Mouse (Mus musculus): Measurements from ENCODE around the gene Slc44a5. TPM values are rescaled to one million over a fixed set of nuclear protein-coding genes. Genes with fewer than 3 reads are reported as not detected.
"Not testable (repeated sequence)": the region's sequence is repeated elsewhere in the genome, so short reads cannot be mapped to it uniquely, and the experiment has no call there.

Slc44a5 gene
- total RNA-seq, 2 experiments from 2014 or later, result not detected

DNA sequence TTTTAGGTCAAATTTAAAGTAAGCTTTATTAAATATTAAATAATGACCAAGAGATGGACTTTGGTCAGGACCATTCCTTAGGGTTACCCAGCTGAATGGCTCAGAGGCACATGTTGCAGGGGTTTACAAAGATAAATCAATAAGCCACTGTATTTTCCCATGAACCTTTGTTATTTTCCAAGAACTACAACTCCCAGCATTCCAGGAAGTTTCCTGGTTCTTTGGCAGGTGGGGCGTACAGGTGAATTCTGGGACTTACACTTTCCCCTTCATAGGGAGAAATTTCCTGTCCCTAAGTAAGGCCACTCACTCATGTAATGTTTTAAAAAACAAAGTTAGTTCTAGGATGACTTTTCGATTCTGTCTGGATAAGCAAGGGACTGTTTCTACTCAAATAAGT lies 235.2 kb downstream of the Slc44a5 start:
- ATAC-seq (replicated peaks; ENCODE audit: low FRiP score, poor library complexity, severe bottlenecking), result no peak

DNA sequence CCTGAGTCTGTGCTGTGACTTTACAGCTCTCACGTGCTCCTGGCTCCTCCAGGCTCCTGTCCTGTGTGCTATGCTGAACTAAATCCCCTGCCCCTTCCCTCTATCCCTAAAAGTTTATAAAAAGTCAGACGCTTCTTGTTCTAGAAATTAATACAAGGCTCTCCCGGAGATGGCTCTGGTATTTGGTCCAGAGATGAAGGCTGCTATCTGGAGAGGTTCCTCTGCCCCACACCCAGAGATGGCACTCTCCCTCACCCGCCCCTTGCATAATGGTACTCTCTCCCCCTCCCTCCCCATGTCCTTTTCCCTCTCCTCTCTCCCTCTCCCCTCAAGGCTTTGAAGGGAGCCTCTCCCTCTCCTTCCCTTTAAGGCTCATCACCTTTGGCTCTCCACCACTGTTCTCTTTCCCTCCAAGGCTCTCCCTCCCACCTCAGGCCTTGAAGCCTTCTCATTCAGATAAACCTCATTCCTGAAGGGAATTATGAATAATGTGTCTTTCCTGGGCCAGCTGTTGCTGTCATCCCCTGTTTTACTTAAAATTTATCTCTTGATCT lies 236.0 kb downstream of the Slc44a5 start:
- no peak for ATAC-seq (replicated peaks; ENCODE audit: low FRiP score, poor library complexity, severe bottlenecking)

DNA sequence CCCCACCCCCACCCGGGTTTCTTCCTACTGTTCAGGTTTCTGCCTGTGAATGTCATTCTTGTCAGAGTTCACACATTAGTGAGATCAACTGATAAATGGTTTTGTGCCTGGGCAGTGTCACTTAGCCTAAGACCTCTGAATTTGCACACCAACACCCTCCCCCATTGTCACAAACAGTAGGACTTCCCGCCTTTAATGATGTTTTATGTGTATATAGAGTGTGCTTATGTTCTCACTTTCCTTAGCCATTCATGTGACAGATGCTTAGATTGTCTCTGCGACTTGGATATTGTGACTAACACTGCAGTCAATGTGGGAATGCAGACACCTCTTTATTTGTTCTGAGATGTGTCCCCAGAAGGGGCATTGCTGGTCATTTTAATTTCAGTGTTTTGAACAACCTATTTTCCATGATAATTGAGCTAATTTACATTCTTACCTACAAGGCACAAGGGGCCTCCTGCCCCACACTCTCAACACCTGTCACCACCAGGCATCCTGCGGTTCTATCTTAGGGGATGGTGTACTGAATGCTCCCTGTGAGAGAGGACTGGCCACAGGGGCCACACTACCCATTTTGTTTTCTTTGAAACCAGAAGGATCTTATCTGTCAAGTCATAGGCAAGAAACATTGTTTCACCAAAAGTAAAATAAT lies 236.7 kb downstream of the Slc44a5 start:
- ATAC-seq (replicated peaks; ENCODE audit: low FRiP score, poor library complexity, severe bottlenecking), result no peak

DNA sequence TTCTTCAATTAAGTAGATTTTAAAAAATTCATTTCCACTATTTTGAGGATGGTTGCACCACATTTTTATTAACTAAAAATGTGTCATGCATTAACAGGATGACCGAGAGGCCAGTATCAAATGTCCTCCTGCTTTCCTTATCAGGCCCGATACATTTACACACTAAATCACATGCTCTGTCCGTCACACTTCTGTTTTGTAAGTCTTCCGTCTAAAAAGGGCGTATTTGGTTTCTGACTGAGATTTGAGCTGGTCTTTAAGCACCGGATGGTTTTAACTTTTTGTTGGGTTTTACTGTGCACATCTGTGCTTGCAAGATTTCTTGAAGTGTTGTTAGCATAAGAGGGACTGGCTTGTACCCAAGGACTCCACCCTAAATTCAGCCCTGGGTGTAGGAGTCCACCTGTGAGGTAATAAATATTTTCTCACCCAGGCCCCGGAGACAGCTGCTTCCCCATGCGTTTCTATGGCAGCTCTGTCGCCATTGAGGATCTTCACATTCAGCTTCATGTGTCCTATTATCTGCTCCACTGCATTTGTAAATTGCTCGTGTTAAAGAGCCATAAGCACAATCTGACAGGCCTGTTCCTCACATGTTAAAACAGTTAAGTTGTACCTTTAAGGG lies 237.3 kb downstream of the Slc44a5 start:
- no peak for ATAC-seq (replicated peaks; ENCODE audit: low FRiP score, poor library complexity, severe bottlenecking)

DNA sequence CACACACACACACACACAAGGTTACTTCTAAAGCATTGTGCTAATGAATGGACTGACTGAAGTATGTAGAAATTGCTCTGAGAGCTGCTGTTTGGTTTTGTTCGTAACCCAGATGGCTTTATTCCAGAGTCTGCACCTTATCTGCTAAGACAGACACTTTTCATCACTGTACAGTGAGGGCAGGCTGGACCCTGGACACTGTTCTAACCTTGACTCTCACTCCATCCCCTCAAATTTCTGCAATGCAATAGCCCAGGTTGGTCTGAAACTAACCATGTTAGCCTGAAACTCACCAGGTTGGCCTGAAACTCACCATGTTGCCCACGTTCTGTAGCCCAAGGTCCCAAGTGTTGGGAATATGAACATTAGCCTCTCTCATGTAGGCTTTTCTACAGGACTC lies 239.3 kb downstream of the Slc44a5 start:
- ATAC-seq (replicated peaks; ENCODE audit: low FRiP score, poor library complexity, severe bottlenecking), result 0 out of 2 replicates have a peak, but pooled peaks have one; percentile 52

DNA sequence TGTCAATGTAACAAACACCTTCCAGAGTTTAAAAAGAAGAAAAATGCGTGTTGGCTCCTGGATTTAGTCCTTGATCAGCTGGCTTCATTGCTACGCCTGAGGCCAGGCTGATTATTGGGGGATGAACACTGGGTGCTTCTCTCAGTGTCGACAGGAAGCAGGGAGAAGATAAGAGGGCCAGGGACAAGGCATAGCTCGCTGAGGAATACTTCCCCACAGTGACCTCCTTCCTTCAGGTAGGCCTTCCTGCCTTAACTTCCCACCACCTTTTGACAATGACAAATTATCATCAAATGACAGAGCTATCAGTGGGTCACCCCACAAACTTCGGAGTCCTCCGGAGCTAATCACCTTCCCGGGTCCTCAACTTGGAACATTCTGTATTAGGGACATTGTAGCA lies 242.1 kb downstream of the Slc44a5 start:
- ATAC-seq (replicated peaks; ENCODE audit: low FRiP score, poor library complexity, severe bottlenecking), result no peak

DNA sequence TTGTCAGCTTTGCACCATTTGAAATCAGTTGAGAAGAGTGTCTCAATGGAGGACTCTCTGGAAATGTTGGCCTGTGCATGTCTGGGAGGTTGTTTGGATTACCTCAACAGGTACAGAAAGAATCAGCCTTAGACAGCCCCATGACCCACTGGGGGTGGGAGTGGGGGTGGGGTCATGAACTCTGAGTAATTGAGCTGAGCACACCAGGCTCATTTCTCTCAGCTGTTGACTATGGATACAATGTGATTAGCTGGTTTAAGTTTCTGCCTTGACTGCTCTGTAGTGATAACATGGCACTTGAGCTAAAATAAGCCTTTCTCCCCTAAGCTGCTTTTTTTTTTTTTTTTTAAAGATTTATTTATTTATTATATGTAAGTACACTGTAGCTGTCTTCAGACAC lies 242.5 kb downstream of the Slc44a5 start:
- ATAC-seq (replicated peaks; ENCODE audit: low FRiP score, poor library complexity, severe bottlenecking), result no peak

DNA sequence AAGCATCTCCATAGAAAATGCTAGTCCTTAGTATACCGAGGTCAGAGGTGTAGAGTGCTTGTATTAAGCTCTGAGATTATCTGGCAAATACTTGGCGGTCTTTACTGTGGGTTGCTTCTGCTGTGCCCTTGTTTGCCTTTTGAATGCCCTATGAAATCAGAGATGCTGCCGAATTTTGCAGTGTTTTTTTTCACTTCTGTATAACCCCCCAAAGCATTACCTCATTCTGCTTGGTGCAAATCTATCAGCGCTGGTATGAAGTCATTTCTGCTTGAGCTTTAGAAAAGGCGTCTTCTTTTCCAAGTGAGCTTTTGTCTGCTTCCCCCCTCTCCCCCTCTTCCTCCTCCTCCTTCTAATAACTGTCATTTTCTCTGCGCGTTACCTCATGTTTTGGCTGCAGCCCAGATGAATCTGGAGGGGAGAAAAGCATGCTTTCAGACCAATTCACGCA lies 248.9 kb downstream of the Slc44a5 start:
- no peak for ATAC-seq (replicated peaks; ENCODE audit: low FRiP score, poor library complexity, severe bottlenecking)

DNA sequence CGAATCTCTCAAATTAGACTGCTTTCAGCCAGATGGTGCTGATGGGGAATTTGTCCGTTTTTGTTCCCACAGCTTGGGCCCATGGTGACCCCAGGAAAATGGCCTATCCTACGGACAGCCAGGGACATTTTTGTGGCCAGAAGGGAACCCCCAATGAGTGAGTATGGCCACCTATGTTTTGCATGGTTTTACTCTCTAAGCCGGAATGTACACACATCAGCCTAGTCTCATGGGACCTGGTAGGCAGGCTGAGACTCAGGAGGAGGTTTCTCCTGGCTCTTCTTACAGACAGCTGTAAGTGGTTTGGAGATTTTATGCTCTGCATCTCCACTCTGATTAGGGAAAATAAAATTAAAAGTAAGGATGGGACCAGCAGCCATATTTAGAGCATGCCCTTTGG lies 249.5 kb downstream of the Slc44a5 start:
- ATAC-seq (replicated peaks; ENCODE audit: low FRiP score, poor library complexity, severe bottlenecking), result no peak

DNA sequence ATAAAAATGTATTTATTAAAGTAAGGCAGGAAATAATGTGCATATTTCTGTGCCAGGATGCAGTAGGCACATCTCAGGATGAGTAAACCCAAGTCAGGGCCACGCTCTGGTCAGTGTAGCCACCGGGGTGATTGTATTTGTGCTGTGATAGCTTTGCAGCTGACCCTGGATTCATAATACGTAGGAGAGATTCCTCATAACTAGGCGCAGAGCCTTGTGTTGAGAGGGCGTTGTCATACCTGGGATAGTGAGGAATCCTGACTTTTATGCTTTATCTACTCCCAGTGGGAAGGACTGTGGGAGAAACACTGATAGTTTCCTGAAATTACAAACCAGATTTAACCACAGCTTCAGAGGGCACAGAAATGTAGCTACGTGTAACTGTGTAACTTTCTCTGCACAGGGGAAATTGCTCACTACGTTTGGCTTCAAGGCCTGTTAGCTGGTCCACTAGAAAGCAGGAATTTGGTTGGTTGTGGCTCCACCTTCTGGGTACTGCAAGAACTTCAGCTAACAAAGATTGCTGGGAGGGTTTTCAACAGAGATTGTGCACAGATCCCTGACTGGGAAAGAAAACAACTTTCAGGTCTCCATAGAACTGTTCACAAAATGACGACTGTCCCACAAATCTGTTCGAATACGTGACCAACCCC lies 253.0 kb downstream of the Slc44a5 start:
- no peak for ATAC-seq (replicated peaks; ENCODE audit: low FRiP score, poor library complexity, severe bottlenecking)

DNA sequence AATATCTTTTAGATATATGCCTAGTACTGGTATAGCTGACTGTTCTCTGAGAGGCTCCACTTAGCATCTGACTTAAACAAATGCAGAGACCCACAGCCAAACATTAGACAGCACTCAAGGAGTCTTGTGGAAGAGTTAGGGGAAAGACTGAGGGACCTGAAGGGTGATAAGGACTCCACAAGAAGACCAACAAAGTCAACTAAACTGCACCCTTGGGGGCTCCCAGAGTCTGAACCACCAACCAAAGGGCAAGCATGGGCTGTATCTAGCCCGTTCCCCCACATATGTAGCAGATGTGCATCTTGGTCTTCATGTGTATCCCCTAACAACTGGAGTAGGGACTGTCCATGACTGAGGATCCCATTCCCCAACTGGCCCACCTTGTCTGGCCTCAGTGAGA lies 271.7 kb downstream of the Slc44a5 start:
- no peak for ATAC-seq (replicated peaks; ENCODE audit: low FRiP score, poor library complexity, severe bottlenecking)

DNA sequence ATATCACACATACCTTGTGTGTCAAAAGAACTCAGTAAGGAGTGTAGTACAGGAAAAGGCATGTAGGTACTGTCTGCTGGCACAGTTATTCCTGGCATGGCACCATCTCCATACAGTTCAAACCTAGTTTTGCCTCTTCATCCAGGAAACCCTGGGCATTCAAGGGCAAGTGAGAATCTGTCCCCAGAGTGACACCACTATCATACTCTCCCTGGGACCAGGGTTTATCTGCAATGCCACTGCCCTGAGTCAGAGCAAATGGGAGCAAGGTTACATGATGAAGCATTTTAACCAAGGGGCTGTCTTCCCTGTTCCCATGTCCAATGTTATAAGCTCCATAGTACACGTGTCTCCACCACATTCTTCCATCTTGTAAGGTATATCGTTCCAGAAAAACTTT lies 278.2 kb downstream of the Slc44a5 start:
- ATAC-seq (replicated peaks; ENCODE audit: low FRiP score, poor library complexity, severe bottlenecking), result no peak

DNA sequence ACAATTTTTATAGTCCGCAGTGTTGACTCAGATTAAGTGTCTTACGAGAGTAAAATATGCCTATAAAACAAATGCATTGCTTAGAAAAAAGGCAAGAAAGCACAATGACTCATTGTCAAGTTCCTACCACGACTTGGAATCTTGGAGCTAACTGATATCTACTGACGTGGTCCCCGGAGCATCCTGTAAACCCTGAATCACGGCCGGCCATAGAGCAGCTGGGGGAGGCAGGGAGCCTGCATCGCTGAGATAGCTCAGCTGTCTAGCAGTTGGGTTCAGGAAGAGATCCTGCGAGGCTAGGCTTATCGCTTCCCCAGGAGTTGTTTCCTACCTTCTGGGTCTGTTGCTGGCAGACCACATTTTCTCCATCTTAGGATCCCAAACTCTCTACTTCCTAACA lies 279.0 kb downstream of the Slc44a5 start:
- no peak for ATAC-seq (replicated peaks; ENCODE audit: low FRiP score, poor library complexity, severe bottlenecking)

DNA sequence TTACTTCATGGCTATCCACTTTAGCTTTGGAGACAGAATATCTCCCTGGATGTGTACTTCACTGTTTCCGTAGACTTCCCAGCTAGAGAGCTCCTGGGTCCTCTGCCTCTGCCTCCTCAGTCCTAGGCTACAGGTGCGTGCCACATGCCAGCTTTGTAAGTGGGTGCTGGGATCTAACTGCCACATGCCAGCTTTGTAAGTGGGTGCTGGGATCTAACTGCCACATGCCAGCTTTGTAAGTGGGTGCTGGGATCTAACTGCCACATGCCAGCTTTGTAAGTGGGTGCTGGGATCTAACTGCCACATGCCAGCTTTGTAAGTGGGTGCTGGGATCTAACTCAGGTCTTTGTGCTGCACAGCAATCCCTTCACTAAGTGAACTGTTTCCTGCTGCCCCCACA lies 281.0 kb downstream of the Slc44a5 start:
- ATAC-seq (replicated peaks; ENCODE audit: low FRiP score, poor library complexity, severe bottlenecking), result not testable (repeated sequence)

DNA sequence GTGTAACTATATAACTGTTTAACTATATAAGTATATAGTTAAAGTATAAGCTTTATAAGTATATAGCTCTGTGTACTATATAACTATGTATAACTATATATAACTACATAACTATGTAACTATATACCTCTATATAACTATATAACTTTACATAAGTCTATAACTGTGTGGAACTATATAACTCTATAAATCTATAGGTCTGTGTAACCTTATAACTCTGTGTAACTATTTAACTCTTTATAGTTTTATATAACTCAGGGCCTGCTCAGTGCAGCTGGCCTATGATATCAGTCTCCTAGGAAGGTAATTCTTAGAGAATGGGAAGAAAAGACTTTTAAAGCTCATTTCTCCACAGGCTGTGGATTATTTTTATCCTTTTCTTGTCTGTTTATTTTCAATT lies 284.1 kb downstream of the Slc44a5 start:
- no peak for ATAC-seq (replicated peaks; ENCODE audit: low FRiP score, poor library complexity, severe bottlenecking)

DNA sequence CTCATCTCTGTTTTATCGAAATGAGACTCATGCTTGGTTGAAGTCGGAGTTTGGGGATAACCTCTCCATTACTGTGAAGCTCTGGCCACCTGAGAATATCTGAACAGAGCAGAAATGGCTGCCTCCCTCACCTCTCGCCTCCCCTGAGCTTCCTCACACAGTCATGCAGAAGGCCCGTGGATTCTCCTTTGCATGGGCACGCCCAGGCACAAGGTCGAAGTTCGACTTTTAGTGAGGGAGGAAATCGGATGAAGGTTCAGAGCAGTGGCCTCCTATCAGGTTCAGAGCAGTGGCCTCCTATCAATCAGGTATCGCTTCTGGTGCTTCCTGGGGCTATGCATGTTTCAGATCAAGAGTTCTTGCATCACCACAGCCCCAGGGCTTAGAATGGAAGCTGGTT lies 295.1 kb downstream of the Slc44a5 start:
- ATAC-seq (replicated peaks; ENCODE audit: low FRiP score, poor library complexity, severe bottlenecking), result no peak

DNA sequence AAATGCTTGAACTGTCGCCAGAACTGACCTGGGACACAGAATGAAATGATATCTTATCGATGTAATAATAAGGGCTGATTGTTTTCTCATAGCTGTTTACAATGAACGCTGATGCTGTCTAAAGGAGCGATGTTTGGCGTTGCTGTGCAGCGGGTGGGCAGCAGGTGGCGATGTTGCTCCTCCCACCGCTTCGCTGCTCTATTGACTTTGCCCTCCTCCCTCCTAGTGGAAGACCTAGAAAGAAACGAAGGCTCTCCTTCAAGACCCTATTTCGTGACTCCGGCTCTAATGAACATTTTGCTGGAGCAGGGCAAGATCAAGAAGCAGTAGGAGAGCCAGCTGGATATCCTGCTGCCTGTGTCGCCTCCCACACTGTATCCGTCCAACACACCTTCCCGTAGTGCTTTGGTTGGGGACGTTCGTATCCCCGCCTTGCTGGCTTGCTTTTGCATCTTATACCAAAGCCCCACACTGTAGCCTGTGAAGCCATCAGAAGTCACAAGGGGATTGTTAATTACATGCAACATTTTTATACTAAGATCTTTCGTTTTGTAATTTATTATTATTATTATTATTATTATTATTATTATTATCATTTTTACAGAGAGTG lies 296.6 kb downstream of the Slc44a5 start:
- ATAC-seq (replicated peaks; ENCODE audit: low FRiP score, poor library complexity, severe bottlenecking), result peak; percentile 64; the same call in 1 of the 2 replicates

DNA sequence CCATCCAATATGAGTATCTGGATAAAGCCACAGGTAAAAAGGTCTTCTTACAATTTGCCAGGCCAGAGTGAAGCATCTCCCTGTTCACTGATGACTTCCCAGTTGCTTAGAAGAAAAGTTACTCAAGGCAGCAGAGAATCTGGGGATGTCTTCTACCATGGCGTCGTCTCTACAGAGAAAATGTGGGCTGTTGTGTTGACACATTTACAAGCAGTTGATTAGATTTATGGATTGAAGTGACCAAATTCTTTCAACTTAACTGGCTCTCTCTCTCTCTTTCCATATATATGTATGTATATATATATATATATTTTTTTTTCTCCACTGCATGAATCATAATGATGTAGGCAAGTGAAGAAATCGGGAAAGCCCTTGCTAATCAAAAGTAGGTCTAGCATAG lies 301.4 kb downstream of the Slc44a5 start:
- ATAC-seq (replicated peaks; ENCODE audit: low FRiP score, poor library complexity, severe bottlenecking), result no peak

DNA sequence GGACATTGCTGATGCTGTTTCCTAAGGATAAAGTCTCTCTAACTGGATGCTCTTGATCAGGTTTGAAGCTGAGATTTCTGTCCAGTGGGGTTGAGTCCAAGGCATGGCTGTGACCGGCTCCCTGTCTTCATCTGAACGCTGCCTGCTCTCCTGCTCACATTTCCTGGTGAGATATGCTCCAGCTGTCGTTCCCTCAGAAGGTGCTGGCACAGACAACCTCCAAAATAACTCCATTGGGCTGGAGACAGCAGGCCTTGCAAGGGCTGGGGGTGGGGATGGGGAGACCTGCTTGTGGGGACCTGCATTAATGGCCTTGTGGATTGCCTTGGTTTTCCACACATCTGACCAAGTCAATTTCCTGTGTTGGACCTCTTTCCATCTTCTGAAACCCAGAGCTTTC lies 311.0 kb downstream of the Slc44a5 start:
- no peak for ATAC-seq (replicated peaks; ENCODE audit: low FRiP score, poor library complexity, severe bottlenecking)

DNA sequence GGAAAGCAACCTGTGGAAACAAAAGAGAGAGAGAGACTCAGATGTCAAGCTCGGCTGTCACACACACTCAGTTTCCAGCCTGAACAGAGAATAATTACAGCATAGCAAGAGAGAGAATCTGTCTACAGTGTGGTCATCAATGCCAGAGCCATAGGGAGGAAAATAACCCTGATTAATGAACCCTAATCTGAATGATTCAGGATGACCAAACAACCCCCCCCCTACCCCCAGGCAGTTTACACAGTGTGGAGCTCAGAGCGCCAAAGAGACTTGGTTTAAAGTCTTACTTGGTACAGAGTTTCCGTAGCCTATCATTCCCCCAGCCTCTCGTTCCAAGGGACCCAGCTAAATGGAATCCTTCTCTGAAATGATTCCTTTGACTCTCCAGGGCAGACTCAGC lies 312.1 kb downstream of the Slc44a5 start:
- ATAC-seq (replicated peaks; ENCODE audit: low FRiP score, poor library complexity, severe bottlenecking), result no peak

DNA sequence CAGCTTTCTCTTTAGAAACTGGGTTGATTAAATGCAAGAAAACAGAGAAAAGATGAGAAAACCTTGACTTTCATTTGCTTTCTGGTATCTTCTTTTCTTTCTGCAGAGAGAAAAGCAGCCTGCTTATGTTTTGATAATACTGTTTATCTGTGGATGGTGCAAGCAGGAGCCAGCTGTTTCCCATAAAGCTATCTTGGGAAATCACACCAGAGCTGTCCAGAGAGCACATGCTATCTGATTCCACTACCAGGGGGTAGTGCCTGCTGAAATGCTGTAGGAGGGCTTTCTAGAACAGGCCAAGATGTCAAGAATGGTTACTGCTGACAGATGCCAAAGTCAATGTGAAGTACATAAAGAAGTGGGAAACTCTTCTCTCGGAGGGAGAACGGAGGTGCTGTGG lies 314.0 kb downstream of the Slc44a5 start:
- ATAC-seq (replicated peaks; ENCODE audit: low FRiP score, poor library complexity, severe bottlenecking), result no peak
